Mouse (Mus musculus): ENCODE data around the gene Acads. TPM values are rescaled to one million over a fixed set of nuclear protein-coding genes. Genes with fewer than 3 reads are reported as not detected.

Gene Acads
- polyA plus RNA-seq, 1 experiment, result 52.1 TPM

DNA sequence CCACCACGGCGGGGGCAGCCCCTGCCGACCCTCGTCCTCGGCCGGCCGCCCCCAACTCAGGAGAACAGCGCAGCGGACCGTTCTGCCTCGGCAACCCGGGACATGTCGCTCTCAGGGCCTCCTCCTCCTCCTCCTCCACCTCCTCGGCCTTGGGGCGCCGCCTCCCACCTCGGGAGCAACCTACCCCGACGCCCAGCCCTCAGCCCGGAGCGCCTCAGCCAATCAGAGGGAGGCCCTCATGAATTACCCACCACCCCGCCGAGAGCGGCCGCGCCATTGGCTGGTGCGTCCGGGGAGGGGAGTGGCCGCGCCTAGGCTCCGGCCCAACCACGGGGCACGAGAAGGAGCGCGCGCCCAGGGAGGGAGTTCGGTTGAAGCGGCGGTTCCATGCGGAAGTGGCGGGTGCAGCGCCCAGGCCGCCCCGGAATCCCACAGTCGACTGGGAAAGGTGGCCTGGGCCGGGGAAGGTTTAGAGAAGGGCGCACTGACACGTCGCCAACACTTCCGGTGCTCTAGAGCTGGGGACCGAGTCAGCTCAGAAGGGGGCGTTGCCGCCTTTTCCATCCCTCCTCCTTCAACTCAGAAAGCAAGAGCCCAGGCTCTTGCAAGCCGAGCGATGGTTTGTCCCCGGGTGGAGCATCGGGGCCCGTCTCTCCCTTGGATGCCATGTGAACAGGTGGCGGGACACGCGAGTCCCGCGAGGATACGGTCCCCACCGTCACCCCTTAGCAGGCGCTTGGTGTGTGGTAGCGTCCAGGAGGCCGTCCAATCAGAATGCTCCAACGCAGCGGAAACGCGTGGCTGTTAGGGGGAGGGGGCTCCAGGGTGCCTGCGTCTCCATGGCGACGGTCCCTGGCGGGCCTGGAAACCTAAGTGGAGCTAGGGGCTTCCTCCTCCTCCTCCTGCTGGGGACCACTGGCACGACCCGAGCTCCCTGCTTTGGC lies 39.2 kb upstream of the Acads start, which contains the start of gene Mlec:
Gene Mlec (minus strand): TSS at position 140 of the 944 bp plus-strand sequence.
- Histone ChIP-seq H3K4me1 (ENCODE audit: control insufficient read depth, insufficient read depth, low read length) (peaks cover 3% of the 10 kb centered on the region), H3K36me3 (ENCODE audit: control insufficient read depth, insufficient read depth, low read length, poor library complexity, severe bottlenecking) (peaks cover 2% of the 10 kb centered on the region), H3K4me3 (ENCODE audit: low read depth, low read length) (peak within 1 kb of the TSS; percentile 97), H3K9ac (ENCODE audit: low read depth, poor library complexity, severe bottlenecking) (peak within 1 kb of the TSS; percentile 96), H3K27ac (ENCODE audit: insufficient read depth, low read length) (peak within 1 kb of the TSS; percentile 47; the same call in 1 of the 2 replicates), H3K27me3 (ENCODE audit: control insufficient read depth, insufficient read depth, low read length, poor library complexity, severe bottlenecking) (no peaks in the 10 kb centered on the region), H3K9me3 (replicated peaks; ENCODE audit: control insufficient read depth, insufficient read depth, low read length, poor library complexity, severe bottlenecking) (no peaks in the 10 kb centered on the region)
- peak; percentile 83 for TF ChIP-seq POLR2A (IDR thresholded peaks at IDR 0.05; ENCODE audit: insufficient read depth, low read length)
- TF ChIP-seq EP300 (IDR thresholded peaks at IDR 0.05; ENCODE audit: insufficient read depth, low read depth, low read length), result no peak; the same call in 1 of the 2 replicates

DNA sequence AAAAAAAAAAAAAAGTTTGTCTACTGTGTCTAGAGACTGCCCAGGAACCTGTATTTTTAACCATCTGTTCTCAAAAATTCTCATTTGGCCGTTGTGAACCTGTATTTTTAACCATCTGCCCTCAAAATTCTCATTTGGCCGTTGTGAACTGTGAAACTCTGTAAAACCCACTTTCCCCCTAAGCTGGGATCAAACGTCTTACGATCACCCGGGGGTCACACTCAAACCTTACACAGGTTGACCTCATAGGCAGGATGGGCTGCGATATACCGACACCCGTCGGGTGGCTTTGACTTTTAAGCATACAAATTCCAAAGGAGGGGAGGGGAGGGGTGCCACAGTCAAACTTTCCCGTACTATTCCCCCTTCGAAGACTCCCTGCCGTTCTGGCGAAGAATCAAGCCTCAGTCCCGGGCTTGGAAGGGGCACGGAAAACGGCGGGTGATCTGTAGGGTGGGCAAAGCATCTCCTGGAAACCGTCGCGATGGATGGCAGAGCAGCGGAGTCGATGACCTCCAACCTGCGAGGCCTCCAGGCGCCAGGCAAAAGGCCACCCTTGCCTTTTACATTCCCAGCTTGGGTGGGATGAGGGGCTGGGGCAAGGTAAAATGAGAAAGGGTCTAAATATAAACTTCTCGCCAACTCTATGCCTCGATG lies 37.9 kb upstream of the Acads start:
- no peaks in the 10 kb centered on the region for H3K9me3 ChIP-seq (replicated peaks; ENCODE audit: control insufficient read depth, insufficient read depth, low read length, poor library complexity, severe bottlenecking)

DNA sequence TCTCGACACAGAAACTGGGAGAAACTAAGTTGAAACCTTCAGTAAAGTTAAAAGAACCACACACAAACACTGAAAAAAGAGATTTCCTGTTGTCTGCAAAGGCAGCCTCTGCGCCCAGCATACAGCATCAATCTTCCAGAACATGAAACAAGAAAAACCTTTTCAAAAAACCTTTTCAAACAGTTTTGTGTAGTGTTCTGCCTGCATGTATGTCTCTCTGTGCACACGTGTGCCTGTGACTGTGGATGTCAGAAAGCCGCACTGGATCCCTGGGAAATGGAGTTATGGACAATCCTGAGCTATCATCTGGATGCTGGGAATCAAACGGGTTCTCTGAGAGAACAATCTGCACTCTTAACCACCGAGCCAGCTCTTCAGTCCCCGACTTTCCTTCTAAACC lies 37.3 kb upstream of the Acads start:
- Histone ChIP-seq H3K27me3 (ENCODE audit: control insufficient read depth, insufficient read depth, low read length, poor library complexity, severe bottlenecking) (no peaks in the 10 kb centered on the region), H3K36me3 (ENCODE audit: control insufficient read depth, insufficient read depth, low read length, poor library complexity, severe bottlenecking) (peaks cover 5% of the 10 kb centered on the region), H3K27ac (ENCODE audit: insufficient read depth, low read length) (0 out of 2 replicates have a peak overlapping the region, but pooled peaks have one; percentile 1), H3K4me1 (ENCODE audit: control insufficient read depth, insufficient read depth, low read length) (peaks cover 4% of the 10 kb centered on the region), H3K4me3 (ENCODE audit: low read depth, low read length) (peak overlapping the region; percentile 32), H3K9me3 (replicated peaks; ENCODE audit: control insufficient read depth, insufficient read depth, low read length, poor library complexity, severe bottlenecking) (no peaks in the 10 kb centered on the region), H3K9ac (ENCODE audit: low read depth, poor library complexity, severe bottlenecking) (peak overlapping the region; percentile 96)
- TF ChIP-seq CTCF (IDR thresholded peaks at IDR 0.05; ENCODE audit: low read depth, low read length) (no peak), EP300 (IDR thresholded peaks at IDR 0.05; ENCODE audit: insufficient read depth, low read depth, low read length) (no peak)

More for the DNA sequence above, 37.9 kb upstream of the Acads start:
- Histone ChIP-seq H3K27me3 (ENCODE audit: control insufficient read depth, insufficient read depth, low read length, poor library complexity, severe bottlenecking) (no peaks in the 10 kb centered on the region), H3K36me3 (ENCODE audit: control insufficient read depth, insufficient read depth, low read length, poor library complexity, severe bottlenecking) (peaks cover 5% of the 10 kb centered on the region), H3K4me1 (ENCODE audit: control insufficient read depth, insufficient read depth, low read length) (peaks cover 4% of the 10 kb centered on the region), H3K4me3 (ENCODE audit: low read depth, low read length) (peak overlapping the region; percentile 97), H3K27ac (ENCODE audit: insufficient read depth, low read length) (peak overlapping the region; percentile 37; the same call in 1 of the 2 replicates), H3K9ac (ENCODE audit: low read depth, poor library complexity, severe bottlenecking) (peak overlapping the region; percentile 96)
- TF ChIP-seq POLR2A (IDR thresholded peaks at IDR 0.05; ENCODE audit: insufficient read depth, low read length) (no peak), EP300 (IDR thresholded peaks at IDR 0.05; ENCODE audit: insufficient read depth, low read depth, low read length) (no peak), CTCF (IDR thresholded peaks at IDR 0.05; ENCODE audit: low read depth, low read length) (no peak)

DNA sequence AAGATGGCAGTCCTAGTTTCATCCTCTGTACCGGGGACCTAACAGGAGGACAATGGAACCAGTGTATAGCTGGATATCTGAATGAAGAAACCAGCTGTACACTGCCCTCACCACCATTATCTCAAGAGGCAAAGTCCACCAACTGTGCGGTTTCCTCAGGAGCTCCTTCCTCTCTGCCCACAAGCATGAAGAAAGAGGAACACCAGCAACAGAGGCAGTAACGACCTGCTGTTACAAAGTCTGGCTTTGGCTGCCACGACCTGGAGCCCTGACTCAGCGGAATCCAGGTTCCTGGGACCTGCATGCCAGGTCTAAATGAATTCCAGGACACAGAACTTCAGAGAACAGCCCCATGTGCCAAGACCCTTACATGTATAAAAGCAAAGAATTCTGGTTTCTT lies 36.7 kb upstream of the Acads start:
- Histone ChIP-seq H3K27me3 (ENCODE audit: control insufficient read depth, insufficient read depth, low read length, poor library complexity, severe bottlenecking) (no peaks in the 10 kb centered on the region), H3K27ac (ENCODE audit: insufficient read depth, low read length) (0 out of 2 replicates have a peak overlapping the region, but pooled peaks have one; percentile 1), H3K9ac (ENCODE audit: low read depth, poor library complexity, severe bottlenecking) (peak overlapping the region; percentile 96), H3K36me3 (ENCODE audit: control insufficient read depth, insufficient read depth, low read length, poor library complexity, severe bottlenecking) (peaks cover 8% of the 10 kb centered on the region), H3K9me3 (replicated peaks; ENCODE audit: control insufficient read depth, insufficient read depth, low read length, poor library complexity, severe bottlenecking) (no peaks in the 10 kb centered on the region), H3K4me1 (ENCODE audit: control insufficient read depth, insufficient read depth, low read length) (peaks cover 4% of the 10 kb centered on the region), H3K4me3 (ENCODE audit: low read depth, low read length) (peak overlapping the region; percentile 36)
- TF ChIP-seq POLR2A (IDR thresholded peaks at IDR 0.05; ENCODE audit: insufficient read depth, low read length) (no peak), CTCF (IDR thresholded peaks at IDR 0.05; ENCODE audit: low read depth, low read length) (no peak), EP300 (IDR thresholded peaks at IDR 0.05; ENCODE audit: insufficient read depth, low read depth, low read length) (no peak)

DNA sequence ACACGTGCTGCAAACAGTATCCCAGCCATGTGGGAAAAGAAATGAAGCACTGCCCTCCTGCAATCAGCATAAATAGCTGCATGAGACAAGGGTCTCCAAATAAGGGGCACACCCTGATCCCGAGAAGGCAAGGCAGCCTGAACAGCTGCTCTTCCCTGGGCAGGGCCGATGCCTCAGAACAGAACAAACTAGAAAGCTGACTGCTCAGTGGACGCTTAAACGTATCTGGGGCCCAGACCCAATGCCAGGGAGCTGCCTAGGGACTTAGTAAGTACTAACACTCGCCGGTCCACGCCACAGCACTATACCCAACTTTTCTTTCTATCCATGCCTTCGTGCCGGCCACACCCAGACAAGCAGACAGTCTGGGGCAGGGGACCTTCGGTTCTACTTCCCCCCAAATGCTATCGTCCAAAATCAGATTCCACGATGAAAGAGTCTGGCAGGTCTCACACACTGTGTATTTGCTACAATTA lies 36.0 kb upstream of the Acads start:
- H3K36me3 ChIP-seq (ENCODE audit: control insufficient read depth, insufficient read depth, low read length, poor library complexity, severe bottlenecking), result peaks cover 12% of the 10 kb centered on the region
- peaks cover 4% of the 10 kb centered on the region for H3K4me1 ChIP-seq (ENCODE audit: control insufficient read depth, insufficient read depth, low read length)
- H3K9ac ChIP-seq (ENCODE audit: low read depth, poor library complexity, severe bottlenecking), result peak overlapping the region; percentile 96; the same call in 1 of the 2 replicates
- peak overlapping the region; percentile 36 for H3K4me3 ChIP-seq (ENCODE audit: low read depth, low read length)
- H3K27ac ChIP-seq (ENCODE audit: insufficient read depth, low read length), result peak overlapping the region; percentile 5; the same call in 1 of the 2 replicates
- TF ChIP-seq POLR2A (IDR thresholded peaks at IDR 0.05; ENCODE audit: insufficient read depth, low read length), result no peak
- TF ChIP-seq CTCF (IDR thresholded peaks at IDR 0.05; ENCODE audit: low read depth, low read length), result no peak
- TF ChIP-seq EP300 (IDR thresholded peaks at IDR 0.05; ENCODE audit: insufficient read depth, low read depth, low read length), result no peak
- H3K9me3 ChIP-seq (replicated peaks; ENCODE audit: control insufficient read depth, insufficient read depth, low read length, poor library complexity, severe bottlenecking), result no peaks in the 10 kb centered on the region
- no peaks in the 10 kb centered on the region for H3K27me3 ChIP-seq (ENCODE audit: control insufficient read depth, insufficient read depth, low read length, poor library complexity, severe bottlenecking)

All from ES-Bruce4 (cell line).